Mouse (Mus musculus) neural tube, embryonic 13.5 days (tissue): ENCODE measurements around the gene Kpna2. TPM values are rescaled to one million over a fixed set of nuclear protein-coding genes. Genes with fewer than 3 reads are reported as not detected.

Source experiments
- polyA plus RNA-seq: library from polyadenylated mRNA; unstranded; fragments of >200 nt; fragmentation: Nextera tagmentation; extraction: Ambion mirVana; gene quantifications from 2 replicates; pipeline ENCODE4 v1.2.1, GENCODE M21; 2015

The Kpna2 gene
- polyA plus RNA-seq, 1 experiment from 2014 or later: 181 TPM

Other genes with a start within 250 kb of the Kpna2 start
- gene Pecam1, start 248.9 kb downstream of the Kpna2 start, polyA plus RNA-seq: 20.6 and 26.8 TPM in 2 replicates
- 1.3 and 1.5 TPM in 2 replicates for gene Milr1, start 248.3 kb downstream of the Kpna2 start, polyA plus RNA-seq
- 7.7 and 9.9 TPM in 2 replicates for gene Polg2, start 220.0 kb downstream of the Kpna2 start, polyA plus RNA-seq
- 386 and 441 TPM in 2 replicates for gene Ddx5, start 210.4 kb downstream of the Kpna2 start, polyA plus RNA-seq
- 18.4 and 19.9 TPM in 2 replicates for gene Cep95, start 210.3 kb downstream of the Kpna2 start, polyA plus RNA-seq
- gene Smurf2, start 78.8 kb downstream of the Kpna2 start, polyA plus RNA-seq: 14.1 and 15.1 TPM in 2 replicates
- 6.6 TPM in 2 replicates for gene 1810010H24Rik, start 26.1 kb upstream of the Kpna2 start, polyA plus RNA-seq
- 28.7 and 34.1 TPM in 2 replicates for gene Bptf, start 132.6 kb upstream of the Kpna2 start, polyA plus RNA-seq
- 51.7 and 60.6 TPM in 2 replicates for gene Nol11, start 189.8 kb upstream of the Kpna2 start, polyA plus RNA-seq